Mouse (Mus musculus) urinary bladder, postnatal 4 days (tissue): ENCODE measurements around the gene Ing4.

Experiments
- DNase-seq, 2 experiments: peaks; one replicate each; pipeline ENCODE4 v3.0.0; 2021 to 2022; ENCODE audit warnings: low spot score in 2 of 2

Gene Ing4

GRCm38 (mm10) chr6:125090341-125091085, 51.0 kb downstream of the Ing4 start:
- no peak for DNase-seq

- no peak for DNase-seq
These were observed 52.8 kb downstream of the Ing4 start for GRCm38 (mm10) chr6:125092372-125092771.

GRCm38 (mm10) chr6:125094843-125095242, 55.3 kb downstream of the Ing4 start:
- no peak for DNase-seq

GRCm38 (mm10) chr6:125095391-125096278, 56.1 kb downstream of the Ing4 start, which contains the start of gene Chd4:
Gene Chd4 (plus strand): TSS chr6:125095981.
- peak; percentile 93 to 95 for DNase-seq

GRCm38 (mm10) chr6:125096279-125096596, 56.7 kb downstream of the Ing4 start:
- DNase-seq = no peak

- peak; percentile 55 to 69 for DNase-seq
These were observed 57.2 kb downstream of the Ing4 start for GRCm38 (mm10) chr6:125096597-125097345.

- no peak for DNase-seq
These were observed 57.8 kb downstream of the Ing4 start for GRCm38 (mm10) chr6:125097346-125097689.

- no peak for DNase-seq
These were observed 58.4 kb downstream of the Ing4 start for GRCm38 (mm10) chr6:125097951-125098350.

- no peak for DNase-seq
These were observed 59.0 kb downstream of the Ing4 start for GRCm38 (mm10) chr6:125098513-125098912.
